Mouse (Mus musculus): ENCODE results near the gene Dtx2.
"Not testable (repeated sequence)": the region's sequence is repeated elsewhere in the genome, so short reads cannot be mapped to it uniquely, and the experiment has no call there.

Dtx2 gene

DNA sequence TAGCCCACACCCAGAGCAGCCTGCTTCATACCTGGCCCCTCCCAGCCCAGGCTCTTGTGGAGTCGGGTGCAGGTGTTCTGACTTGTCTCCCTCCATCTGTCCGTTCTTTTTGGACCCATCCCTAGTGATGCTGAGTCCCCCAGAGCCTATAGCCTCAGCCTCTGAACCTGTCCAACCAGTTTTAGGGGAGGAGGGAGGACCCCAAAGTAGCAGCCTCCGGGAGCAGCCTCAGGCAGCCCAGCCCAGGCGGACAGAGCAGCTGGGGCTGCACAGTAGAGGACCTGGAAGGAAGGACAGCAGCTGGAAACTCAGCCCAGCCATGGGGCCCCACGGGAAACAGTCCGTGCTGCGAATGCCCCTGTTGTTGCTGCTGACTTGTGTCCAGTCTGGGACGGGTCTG, 62.5 kb downstream of the Dtx2 start:
- in situ Hi-C loops (cut with MboI, MseI) = loop anchor here (5.0 kb wide), 1 partner anchor 80 kb away; no protein-coding TSS in a partner anchor

DNA sequence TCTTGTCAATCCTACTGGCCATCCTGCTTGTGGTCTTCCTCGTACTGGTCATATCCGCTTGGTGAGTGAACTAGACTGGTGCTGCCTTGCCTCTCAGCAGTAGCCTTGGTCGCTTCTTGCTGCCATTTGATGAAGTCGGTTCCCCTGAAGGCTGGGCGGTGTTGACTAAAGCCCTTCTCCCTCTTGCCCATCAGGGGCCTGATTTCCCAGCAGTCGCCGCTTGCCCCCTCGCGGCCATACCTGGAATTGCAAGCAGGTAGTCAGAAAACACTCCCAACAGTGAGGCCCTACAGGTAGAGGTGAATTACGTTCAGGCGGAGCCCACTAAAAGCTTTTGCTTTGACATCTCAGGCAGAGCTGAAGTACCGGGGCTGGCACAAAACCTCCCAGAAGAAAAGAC, 67.0 kb downstream of the Dtx2 start:
- in situ Hi-C loops (cut with MboI, MseI) = no loop called here

DNA sequence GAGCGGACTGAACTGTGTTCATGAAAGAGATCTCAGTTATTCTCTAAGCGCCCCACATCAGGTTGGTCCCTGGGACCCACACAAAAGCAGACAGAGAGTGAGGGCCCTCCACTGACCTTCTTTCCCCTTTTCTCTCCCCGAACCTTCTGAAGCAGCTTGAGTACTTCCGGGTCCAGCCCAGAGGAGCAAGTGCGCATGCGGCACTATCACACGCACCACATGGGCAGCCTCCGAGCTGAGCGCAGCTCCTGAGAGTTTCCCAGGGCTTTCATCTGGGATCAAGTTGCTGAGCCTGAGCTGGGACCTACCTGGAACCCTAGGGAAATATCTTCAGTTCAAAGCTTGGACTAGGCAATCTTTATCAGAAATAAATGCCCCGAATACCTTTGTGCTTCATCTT, 69.3 kb downstream of the Dtx2 start:
- in situ Hi-C loops (cut with MboI, MseI) = no loop called here

DNA sequence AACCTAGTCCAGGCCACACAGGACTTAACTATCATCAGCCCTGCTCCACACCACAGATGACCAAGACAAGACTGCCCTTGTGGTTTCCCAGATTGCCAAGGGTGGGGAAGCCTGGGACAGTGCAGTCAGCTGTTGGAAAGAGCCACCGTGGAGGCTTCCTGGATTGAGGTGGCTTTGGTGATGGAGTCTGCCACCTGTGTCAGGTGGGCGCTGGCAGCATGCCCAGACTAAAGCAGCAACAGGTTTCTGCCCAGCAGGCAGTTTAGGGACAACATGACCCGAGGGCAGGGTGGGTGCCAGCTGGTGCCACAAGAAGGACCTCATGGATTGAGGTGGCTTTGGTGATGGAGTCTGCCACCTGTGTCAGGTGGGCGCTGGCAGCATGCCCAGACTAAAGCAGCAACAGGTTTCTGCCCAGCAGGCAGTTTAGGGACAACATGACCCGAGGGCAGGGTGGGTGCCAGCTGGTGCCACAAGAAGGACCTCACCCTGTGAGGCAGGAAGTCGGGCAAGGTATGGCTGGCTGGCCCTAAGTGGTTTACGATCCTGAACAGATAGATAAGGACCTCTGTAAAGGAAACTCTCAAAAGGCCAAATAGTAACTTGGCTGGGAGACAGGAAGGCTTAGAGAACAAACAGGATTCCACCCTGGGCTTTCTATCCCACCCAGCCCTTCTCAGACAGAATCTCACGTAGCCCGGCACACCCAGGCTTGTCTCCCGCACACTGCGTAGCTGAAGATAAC, 72.0 kb downstream of the Dtx2 start:
- in situ Hi-C loops (cut with MboI, MseI) = not testable (repeated sequence)

DNA sequence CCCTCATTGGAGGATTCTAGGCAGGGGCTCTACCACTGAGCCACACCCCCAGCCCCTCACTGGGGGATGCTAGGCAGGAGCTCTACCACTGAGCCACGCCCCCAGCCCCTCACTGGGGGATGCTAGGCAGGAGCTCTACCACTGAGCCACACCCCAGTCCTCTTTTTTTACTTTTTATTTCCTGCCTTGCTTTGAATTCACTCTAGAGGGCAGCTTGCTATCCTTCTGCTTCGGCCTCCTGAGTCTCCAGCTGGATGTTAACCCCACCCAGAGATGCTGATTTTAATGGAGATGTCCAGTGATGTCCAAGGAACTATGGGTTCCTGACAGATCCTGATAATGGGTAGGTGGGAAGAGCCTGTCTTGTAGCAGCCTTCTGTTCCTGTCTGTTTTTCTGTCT, 74.8 kb downstream of the Dtx2 start:
- in situ Hi-C loops (cut with MboI, MseI) = no loop called here

DNA sequence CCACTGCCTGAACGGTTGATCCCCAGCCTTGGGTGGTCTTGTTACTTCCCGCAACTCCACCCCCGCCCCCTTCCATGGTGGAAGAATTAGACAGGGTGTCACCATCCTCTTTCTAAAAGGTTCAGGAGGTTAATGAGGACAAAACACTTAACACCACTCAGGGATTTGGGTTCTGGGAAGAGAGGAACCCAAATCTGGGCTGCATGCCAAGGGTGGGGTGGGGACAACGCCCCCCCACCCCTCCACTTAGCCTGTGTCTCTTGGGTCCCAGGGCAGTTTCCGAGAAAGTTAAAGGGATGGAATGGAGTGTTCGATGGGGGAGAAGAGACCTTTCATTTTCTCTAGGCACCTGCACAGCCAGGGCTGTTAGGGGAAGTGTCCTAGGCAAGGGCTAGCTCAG, 78.5 kb downstream of the Dtx2 start:
- in situ Hi-C loops (cut with MboI, MseI) = no loop called here

DNA sequence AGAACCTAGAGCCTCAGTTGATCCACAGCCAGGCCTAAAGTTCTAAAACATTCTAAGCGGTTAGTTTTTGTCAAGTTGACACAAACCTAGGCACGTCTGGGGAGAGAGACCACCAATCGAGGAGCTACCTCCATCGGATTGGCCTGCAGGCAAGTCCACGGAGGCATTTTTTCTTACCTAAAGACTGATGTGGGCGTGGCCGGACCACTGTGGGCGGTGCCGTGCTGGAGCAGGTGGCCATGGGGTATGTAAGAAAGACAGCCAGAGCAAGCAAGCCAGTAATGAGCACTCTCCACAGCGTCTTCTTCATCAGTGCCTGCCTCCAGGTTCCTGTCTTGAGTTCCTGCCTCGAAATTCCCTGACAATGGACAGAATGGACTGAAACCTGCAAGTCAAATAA, 78.9 kb downstream of the Dtx2 start:
- in situ Hi-C loops (cut with MboI, MseI) = no loop called here

DNA sequence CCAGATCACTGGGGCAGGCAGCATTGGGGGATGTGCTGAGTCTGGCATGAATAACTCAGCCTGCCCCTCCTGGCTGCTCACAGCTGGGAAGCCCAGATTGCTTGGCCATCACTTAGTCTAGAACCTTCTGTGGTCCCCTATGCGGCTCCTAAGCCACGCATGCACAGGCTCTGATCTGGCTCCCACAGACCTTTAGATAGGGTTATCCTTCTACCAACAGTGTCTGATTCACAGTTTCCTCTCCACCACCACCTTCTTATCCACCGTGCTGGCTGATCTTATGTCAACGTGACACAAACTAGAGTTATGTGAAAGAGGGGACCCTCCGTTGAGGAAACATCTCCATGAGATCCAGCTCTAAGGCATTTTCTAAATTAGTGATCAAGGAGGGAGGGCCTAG, 80.5 kb downstream of the Dtx2 start:
- in situ Hi-C loops (cut with MboI, MseI) = no loop called here

DNA sequence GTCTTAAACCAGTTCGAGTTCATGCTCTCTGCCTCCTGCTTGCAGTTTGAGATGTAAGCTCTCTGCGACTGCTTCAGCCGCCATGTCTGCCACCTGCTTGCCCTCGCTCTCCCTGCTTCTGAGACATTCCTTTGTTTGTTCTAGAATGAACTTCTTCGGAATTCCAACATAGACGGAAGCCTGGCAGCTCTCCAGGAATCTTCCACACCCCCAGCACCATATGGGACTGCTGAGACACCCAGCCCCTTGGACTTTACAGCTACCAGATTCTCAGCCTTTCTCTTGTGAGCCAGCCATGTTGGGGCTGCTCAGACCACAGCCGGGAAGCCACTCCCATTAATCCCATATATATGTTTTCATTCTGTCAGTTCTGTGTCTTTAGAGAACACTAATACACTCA, 81.7 kb downstream of the Dtx2 start:
- in situ Hi-C loops (cut with MboI, MseI) = no loop called here

DNA sequence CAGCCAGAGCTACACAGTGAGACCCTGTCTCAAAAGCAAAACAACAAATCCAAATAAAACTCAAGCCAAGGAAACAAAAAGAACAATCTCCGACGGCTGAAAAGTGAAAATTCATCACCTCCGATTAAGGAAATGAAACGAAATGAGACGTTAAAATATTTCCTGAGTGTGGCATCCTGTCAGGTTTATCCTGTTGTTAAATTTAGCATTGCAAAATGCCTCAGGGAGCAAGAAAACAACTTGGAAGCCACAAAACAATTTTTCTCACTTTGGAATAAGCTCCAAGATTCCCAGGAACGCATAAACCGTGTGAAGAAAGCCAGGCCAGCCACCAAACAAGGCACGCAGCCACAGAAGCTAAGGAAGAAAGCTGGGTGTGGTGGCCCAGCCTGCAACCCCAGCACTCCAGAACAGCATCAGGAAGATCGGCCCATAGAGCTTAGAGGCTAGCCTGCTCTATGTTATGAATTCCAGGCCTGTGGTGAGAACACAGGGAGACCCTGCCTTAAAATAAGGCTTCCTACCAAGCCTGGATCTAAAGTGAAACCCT, 82.5 kb downstream of the Dtx2 start:
- in situ Hi-C loops (cut with MboI, MseI) = no loop called here

DNA sequence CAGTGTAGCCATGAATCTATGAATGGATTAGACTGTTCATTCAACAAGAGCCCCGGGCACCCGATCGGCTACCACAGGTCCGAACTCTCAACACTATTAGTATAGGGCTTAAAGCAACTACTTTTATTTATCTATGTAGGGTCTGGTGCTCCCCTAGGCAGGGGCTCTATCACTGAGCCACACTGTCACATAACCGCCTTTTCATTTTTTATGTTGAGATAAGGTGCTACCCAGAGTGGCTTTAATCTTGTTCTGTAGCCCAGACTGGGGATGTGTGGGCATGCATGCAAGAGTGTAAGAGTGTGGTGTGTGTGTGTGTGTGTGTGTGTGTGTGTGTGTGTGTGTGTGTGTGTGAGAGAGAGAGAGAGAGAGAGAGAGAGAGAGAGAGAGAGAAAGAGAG, 83.5 kb downstream of the Dtx2 start:
- in situ Hi-C loops (cut with MboI, MseI) = no loop called here

DNA sequence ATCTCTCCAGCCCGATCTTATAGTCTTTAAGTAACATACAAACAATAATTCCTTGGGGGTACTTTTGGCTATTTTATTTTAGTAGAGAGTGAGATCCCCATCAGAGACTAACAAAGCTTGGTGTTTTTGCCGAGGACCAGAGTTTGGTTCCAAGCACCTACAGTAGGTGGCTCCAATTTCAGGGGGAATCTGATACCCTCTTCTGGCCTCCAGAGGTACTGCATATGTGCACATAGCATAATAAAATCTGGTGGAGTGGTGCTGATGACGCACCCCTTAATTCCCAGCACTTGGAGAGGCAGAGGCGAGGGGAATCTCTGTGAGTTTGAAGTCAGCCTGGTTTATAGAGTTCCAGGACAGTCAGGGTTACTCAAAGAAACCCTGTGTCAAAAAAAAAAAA, 87.7 kb downstream of the Dtx2 start:
- in situ Hi-C loops (cut with MboI, MseI) = no loop called here

Measured in regulatory T cell (primary cell).